Mouse (Mus musculus) kidney, postnatal 0 days (tissue): ENCODE data around the gene Ncmap. TPM values are rescaled to one million over a fixed set of nuclear protein-coding genes. Genes with fewer than 3 reads are reported as not detected.
"Not testable (repeated sequence)": the region's sequence is repeated elsewhere in the genome, so short reads cannot be mapped to it uniquely, and the experiment has no call there.

Source experiments
- ATAC-seq: fragments of 200-750 bp; cut with Nextera tagmentation; replicated peaks from 2 replicates; pipeline ENCODE4 v1.8.0; 2017; ENCODE audit warnings: low read depth, moderate number of reproducible peaks, moderate TSS enrichment, moderate library complexity; ENCODE audit not compliant: low FRiP score
- DNase-seq: peaks from one replicate; pipeline ENCODE4 v3.0.0-alpha.2; 2016; ENCODE audit warnings: low spot score
- H3K27ac ChIP-seq: fragments of 300-500 bp; sonication (generic); 2 replicates; pipeline ENCODE4 v1.5.1; 2014; ENCODE audit warnings: mild to moderate bottlenecking
- H3K27me3 ChIP-seq: fragments of 300-500 bp; sonication (generic); 2 replicates; pipeline ENCODE4 v1.6.1; 2014; ENCODE audit warnings: low read length, mixed read lengths; ENCODE audit not compliant: insufficient read depth
- H3K36me3 ChIP-seq: fragments of 300-500 bp; sonication (generic); 2 replicates; pipeline ENCODE4 v1.6.1; 2014; ENCODE audit warnings: low read length, mixed read lengths; ENCODE audit not compliant: insufficient read depth
- H3K4me1 ChIP-seq: fragments of 300-500 bp; sonication (generic); replicated peaks from 2 replicates; pipeline ENCODE4 v1.6.1; 2014; ENCODE audit warnings: antibody characterized with exemption, low read length, mixed read lengths; ENCODE audit not compliant: insufficient read depth
- H3K4me2 ChIP-seq: fragments of 300-500 bp; sonication (generic); 2 replicates; pipeline ENCODE4 v1.6.1; 2014; ENCODE audit warnings: mild to moderate bottlenecking, low read length, moderate library complexity, mixed read lengths
- H3K4me3 ChIP-seq: fragments of 300-500 bp; sonication (generic); replicated peaks from 2 replicates; pipeline ENCODE4 v1.5.1; 2014; ENCODE audit warnings: low read depth, low read length
- H3K9ac ChIP-seq: fragments of 300-500 bp; sonication (generic); 2 replicates; pipeline ENCODE4 v1.6.1; 2014; ENCODE audit warnings: low read depth, low read length
- H3K9me3 ChIP-seq: fragments of 300-500 bp; sonication (generic); replicated peaks from 2 replicates; pipeline ENCODE4 v1.6.1; 2016; ENCODE audit warnings: low read length, inconsistent platforms, mixed read lengths
- CTCF ChIP-seq: IDR thresholded peaks from 2 replicates; pipeline ENCODE4 v1.5.1; 2016; ENCODE audit warnings: antibody characterized with exemption, low read depth, mild to moderate bottlenecking, moderate library complexity
- WGBS: fragments of 180-500 bp; shearing (Covaris S2); extraction: QIAGEN DNeasy Blood & Tissue Kit; methylation state at CpG from one replicate; pipeline ENCODE4 v1.1.7; 2014; 5-methylcytosine and 5-hydroxymethylcytosine counted together
- polyA plus RNA-seq: library from polyadenylated mRNA; unstranded; fragments of >200 nt; fragmentation: Nextera tagmentation; extraction: Ambion mirVana; gene quantifications from 2 replicates; pipeline ENCODE4 v1.2.1, GENCODE M21; 2015

The Ncmap gene
- polyA plus RNA-seq, 1 experiment from 2014 or later: 2.0 TPM

GRCm38 (mm10) chr4:135357221-135357920 is 40.7 kb downstream of the Ncmap start:
- ATAC-seq (no peak), DNase-seq (no peak)
- Histone ChIP-seq H3K4me3 (no peak overlapping the region), H3K27me3 (no peaks in the 10 kb centered on the region), H3K9ac (no peak overlapping the region), H3K4me2 (no peak overlapping the region), H3K27ac (peak overlapping the region; percentile 64), H3K9me3 (no peaks in the 10 kb centered on the region), H3K4me1 (peaks cover 7% of the 10 kb centered on the region; the same call in 1 of the 2 replicates), H3K36me3 (no peaks in the 10 kb centered on the region)
- WGBS: 64% methylated on average over 12 of the region's 12 CpGs
- TF ChIP-seq CTCF: no peak

GRCm38 (mm10) chr4:135355886-135356550 is 42.0 kb downstream of the Ncmap start:
- H3K27ac ChIP-seq: peak overlapping the region; percentile 64
- no peak overlapping the region for H3K9ac ChIP-seq
- ATAC-seq: no peak
- 53% methylated on average over 9 of the region's 9 CpGs for WGBS
- peaks cover 13% of the 10 kb centered on the region; the same call in 1 of the 2 replicates for H3K4me1 ChIP-seq
- no peak overlapping the region for H3K4me3 ChIP-seq
- no peak for TF ChIP-seq CTCF
- DNase-seq: peak; percentile 24
- no peaks in the 10 kb centered on the region for H3K27me3 ChIP-seq
- H3K4me2 ChIP-seq: no peak overlapping the region
- H3K36me3 ChIP-seq: no peaks in the 10 kb centered on the region
- H3K9me3 ChIP-seq: no peaks in the 10 kb centered on the region

- not testable (repeated sequence) for H3K4me2 ChIP-seq, H3K27me3 ChIP-seq, H3K9me3 ChIP-seq, H3K9ac ChIP-seq, DNase-seq, H3K36me3 ChIP-seq, H3K4me3 ChIP-seq, ATAC-seq
- peak overlapping the region; percentile 96 for H3K27ac ChIP-seq
- H3K4me1 ChIP-seq: peaks cover 13% of the 10 kb centered on the region; the same call in 1 of the 2 replicates
Measured at GRCm38 (mm10) chr4:135354751-135355150, 43.3 kb downstream of the Ncmap start.

GRCm38 (mm10) chr4:135353794-135354450 is 44.1 kb downstream of the Ncmap start:
- ATAC-seq (no peak), DNase-seq (peak; percentile 26)
- peaks cover 13% of the 10 kb centered on the region; the same call in 1 of the 2 replicates for H3K4me1 ChIP-seq
- H3K9ac ChIP-seq: peak overlapping the region; percentile 53
- no peaks in the 10 kb centered on the region for H3K9me3 ChIP-seq
- peak overlapping the region; percentile 100 for H3K4me3 ChIP-seq
- no peaks in the 10 kb centered on the region for H3K27me3 ChIP-seq
- no peaks in the 10 kb centered on the region for H3K36me3 ChIP-seq
- TF ChIP-seq CTCF: no peak
- WGBS: 15% methylated on average over 12 of the region's 12 CpGs
- H3K4me2 ChIP-seq: peak overlapping the region; percentile 61
- peak overlapping the region; percentile 96 for H3K27ac ChIP-seq

GRCm38 (mm10) chr4:135353066-135353793 is 44.8 kb downstream of the Ncmap start, which contains the start of gene Srrm1:
TSS of gene Srrm1 (minus strand) at chr4:135353321.
- DNase-seq (peak; percentile 99), ATAC-seq (peak; percentile 92)
- no peak for TF ChIP-seq CTCF
- H3K27me3 ChIP-seq: no peaks in the 10 kb centered on the region
- H3K4me3 ChIP-seq: peak within 1 kb of the TSS; percentile 100
- peak within 1 kb of the TSS; percentile 99 for H3K9ac ChIP-seq
- H3K36me3 ChIP-seq: no peaks in the 10 kb centered on the region
- H3K9me3 ChIP-seq: no peaks in the 10 kb centered on the region
- H3K4me1 ChIP-seq: peaks cover 13% of the 10 kb centered on the region; the same call in 1 of the 2 replicates
- under 1% methylated on average over 66 of the region's 69 CpGs for WGBS
- H3K27ac ChIP-seq: peak within 1 kb of the TSS; percentile 96
- H3K4me2 ChIP-seq: peak within 1 kb of the TSS; percentile 88
